ENCODE assay signal across 8 mouse cellular contexts in the genomic region with DNA sequence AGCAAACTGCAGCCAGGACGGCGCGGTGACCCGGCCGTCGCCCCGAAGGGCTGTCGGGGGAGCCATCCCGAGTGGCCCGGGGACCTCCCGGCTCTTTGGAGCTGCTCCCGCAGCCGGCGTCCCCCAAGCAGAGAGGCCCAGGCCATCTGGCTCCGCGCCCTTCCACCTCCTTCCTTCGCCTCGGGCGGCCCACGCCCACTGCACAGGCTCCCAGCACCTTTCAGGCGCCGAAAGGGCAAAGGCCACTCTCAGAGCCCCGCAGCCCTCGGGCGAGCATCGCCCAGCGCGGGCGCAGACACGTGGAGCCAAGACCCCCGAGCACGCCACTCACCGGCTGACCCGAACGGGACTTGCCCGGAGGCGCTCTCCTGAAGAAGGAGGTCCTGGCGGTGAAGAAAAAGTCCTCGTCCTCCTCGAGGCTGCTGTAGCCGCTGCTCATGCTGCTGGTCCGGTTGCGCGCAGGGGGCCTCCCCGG. TPM values are rescaled to one million over a fixed set of nuclear protein-coding genes. Genes with fewer than 3 reads are reported as not detected.
DNase-seq lines count a peak whose midpoint lies in the region; ATAC-seq and TF ChIP-seq lines count a peak whose summit lies in the region.

No protein-coding gene starts in this region.

- no peaks in the 10 kb centered on the region for H3K27me3 ChIP-seq in C2C12 (ENCODE audit: control insufficient read depth, insufficient read depth, insufficient read length)
- no peaks in the 10 kb centered on the region for H3K27me3 ChIP-seq in embryonic facial prominence, embryonic 14.5 days (replicated peaks; ENCODE audit: control insufficient read depth, insufficient read depth, low read length)
- H3K27me3 ChIP-seq in heart, postnatal 0 days (ENCODE audit: control insufficient read depth, insufficient read depth, low read length): no peaks in the 10 kb centered on the region
- H3K27me3 ChIP-seq in megakaryocyte, embryonic 14.5 days (replicated peaks): peaks cover 31% of the 10 kb centered on the region
- no peaks in the 10 kb centered on the region for H3K27me3 ChIP-seq in stomach, embryonic 15.5 days (replicated peaks)

- H3K9ac ChIP-seq in embryonic facial prominence, embryonic 14.5 days (ENCODE audit: low read depth, low read length): peak overlapping the region; percentile 85
- H3K9ac ChIP-seq in heart, postnatal 0 days (replicated peaks; ENCODE audit: low read depth, low read length): peak overlapping the region; percentile 91
- H3K9ac ChIP-seq in stomach, embryonic 15.5 days: peak overlapping the region; percentile 93

- TF ChIP-seq EP300 in heart, postnatal 0 days (IDR thresholded peaks at IDR 0.05; ENCODE audit: low read depth): no peak

- H3K4me3 ChIP-seq in C2C12 (ENCODE audit: insufficient read depth, poor library complexity, severe bottlenecking): peak overlapping the region; percentile 52
- H3K4me3 ChIP-seq in embryonic facial prominence, embryonic 14.5 days (ENCODE audit: low read depth, low read length): peak overlapping the region; percentile 86
- peak overlapping the region; percentile 84 for H3K4me3 ChIP-seq in heart, postnatal 0 days (ENCODE audit: low read depth, low read length)
- H3K4me3 ChIP-seq in megakaryocyte, embryonic 14.5 days (replicated peaks): peak overlapping the region; percentile 94
- peak overlapping the region; percentile 83 for H3K4me3 ChIP-seq in stomach, embryonic 15.5 days (replicated peaks)

- H3K4me2 ChIP-seq in embryonic facial prominence, embryonic 14.5 days (ENCODE audit: low read depth, low read length): peak overlapping the region; percentile 77
- peak overlapping the region; percentile 72 for H3K4me2 ChIP-seq in heart, postnatal 0 days (ENCODE audit: low read depth, low read length)
- peak overlapping the region; percentile 80 for H3K4me2 ChIP-seq in stomach, embryonic 15.5 days

- H3K79me2 ChIP-seq in C2C12 (ENCODE audit: control insufficient read depth, insufficient read depth): peaks cover 24% of the 10 kb centered on the region

- no peaks in the 10 kb centered on the region for H3K9me3 ChIP-seq in embryonic facial prominence, embryonic 14.5 days (ENCODE audit: control insufficient read depth, low read length)
- H3K9me3 ChIP-seq in heart, postnatal 0 days (replicated peaks; ENCODE audit: control insufficient read depth, low read length): no peaks in the 10 kb centered on the region
- no peaks in the 10 kb centered on the region for H3K9me3 ChIP-seq in megakaryocyte, embryonic 14.5 days
- H3K9me3 ChIP-seq in stomach, embryonic 15.5 days: no peaks in the 10 kb centered on the region

- peak overlapping the region; percentile 96 for H3ac ChIP-seq in C2C12 (ENCODE audit: control insufficient read depth, insufficient read length, low read depth)

- no peaks in the 10 kb centered on the region for H3K36me3 ChIP-seq in C2C12 (ENCODE audit: control insufficient read depth, insufficient read depth)
- no peaks in the 10 kb centered on the region for H3K36me3 ChIP-seq in embryonic facial prominence, embryonic 14.5 days (ENCODE audit: control insufficient read depth, insufficient read depth, low read length)
- H3K36me3 ChIP-seq in heart, postnatal 0 days (replicated peaks; ENCODE audit: control insufficient read depth, insufficient read depth, low read length): no peaks in the 10 kb centered on the region
- H3K36me3 ChIP-seq in megakaryocyte, embryonic 14.5 days (replicated peaks; ENCODE audit: low read length): no peaks in the 10 kb centered on the region
- no peaks in the 10 kb centered on the region for H3K36me3 ChIP-seq in stomach, embryonic 15.5 days

- no peak for ATAC-seq in embryonic facial prominence, embryonic 14.5 days (ENCODE audit: low read depth)
- ATAC-seq in heart, postnatal 0 days (ENCODE audit: insufficient read depth, low read depth): peak; percentile 37
- ATAC-seq in stomach, embryonic 15.5 days (ENCODE audit: insufficient read depth, low FRiP score, low read depth): peak; percentile 57

- peaks cover 34% of the 10 kb centered on the region for H3K4me1 ChIP-seq in embryonic facial prominence, embryonic 14.5 days (ENCODE audit: control insufficient read depth, insufficient read depth, low read length)
- peaks cover 46% of the 10 kb centered on the region for H3K4me1 ChIP-seq in heart, postnatal 0 days (ENCODE audit: control insufficient read depth, insufficient read depth)
- H3K4me1 ChIP-seq in megakaryocyte, embryonic 14.5 days: peaks cover 48% of the 10 kb centered on the region
- peaks cover 35% of the 10 kb centered on the region for H3K4me1 ChIP-seq in stomach, embryonic 15.5 days

- 2% methylated on average over 7 of the region's 45 CpGs for WGBS in embryonic facial prominence, embryonic 14.5 days
- WGBS in heart, postnatal 0 days: under 1% methylated on average over 39 of the region's 45 CpGs
- WGBS in stomach, embryonic 15.5 days: under 1% methylated on average over 44 of the region's 45 CpGs

- peak overlapping the region; percentile 89 for H3K27ac ChIP-seq in embryonic facial prominence, embryonic 14.5 days (replicated peaks; ENCODE audit: low read depth, low read length)
- H3K27ac ChIP-seq in heart, postnatal 0 days (ENCODE audit: low read depth): peak overlapping the region; percentile 89
- H3K27ac ChIP-seq in stomach, embryonic 15.5 days: peak overlapping the region; percentile 89

- no peak for TF ChIP-seq CTCF in C2C12 (IDR thresholded peaks at IDR 0.05; ENCODE audit: control insufficient read depth, insufficient read depth, insufficient read length)
- TF ChIP-seq CTCF in heart, postnatal 0 days (IDR thresholded peaks at IDR 0.05; ENCODE audit: low read depth): no peak

- DNase-seq in adrenal gland, postnatal 10 days: peak; percentile 74
- DNase-seq in embryonic facial prominence, embryonic 14.5 days (ENCODE audit: low spot score): no peak
- no peak for DNase-seq in heart, postnatal 0 days (ENCODE audit: low spot score)
- peak; percentile 84 to 89 for DNase-seq in kidney, postnatal 25 days
- DNase-seq in layer of hippocampus, adult 8-10 months (ENCODE audit: low spot score in 2 of 2): no peak

- peaks cover 9% of the 10 kb centered on the region for H3K79me3 ChIP-seq in C2C12 (ENCODE audit: low read depth)

TF ChIP-seq in C2C12, 6 proteins besides CTCF, POLR2A, EP300 and RAD21:
- TF ChIP-seq MYOD1 (IDR thresholded peaks at IDR 0.05; ENCODE audit: control insufficient read depth, insufficient read length, low read depth) (no peak), MAX (IDR thresholded peaks at IDR 0.05) (no peak), CEBPB (IDR thresholded peaks at IDR 0.05; ENCODE audit: low read depth) (no peak), MYOG (IDR thresholded peaks at IDR 0.05; ENCODE audit: control insufficient read depth, extremely low read depth, insufficient read length) (no peak), USF1 (IDR thresholded peaks at IDR 0.05; ENCODE audit: low read depth) (no peak), FOSL1 (IDR thresholded peaks at IDR 0.05; ENCODE audit: insufficient read depth, low read length, poor library complexity, severe bottlenecking) (no peak)

RNA-seq across cellular contexts. Expression of a gene that starts 0.4 kb away (rescaled TPM):
- polyA plus RNA-seq in C2C12 (2012; fragmentation: generic; extraction: Trizol): 8.9 TPM
- total RNA-seq in adrenal gland, postnatal 10 days (2021): 10 to 100 TPM; 47.9 to 49.1 TPM
- 23.6 and 27.0 TPM in 2 replicates for polyA plus RNA-seq in embryonic facial prominence, embryonic 14.5 days (2014; fragmentation: Nextera tagmentation; extraction: Ambion mirVana)
- total RNA-seq in heart, postnatal 0 days (2014; rRNA removed; ENCODE audit: low replicate concordance): 27.9 and 32.3 TPM in 2 replicates
- 22.0 and 23.4 TPM in 2 replicates for polyA plus RNA-seq in heart, postnatal 0 days (2015; fragmentation: Nextera tagmentation; extraction: Ambion mirVana)
- polyA plus RNA-seq in megakaryocyte, embryonic 14.5 days (2012; ENCODE audit: insufficient read depth, low replicate concordance): 1.9 TPM in 1 of 2 replicates, not detected in the other
- polyA plus RNA-seq in stomach, embryonic 15.5 days (2015; fragmentation: Nextera tagmentation; extraction: Ambion mirVana): 22.4 and 25.7 TPM in 2 replicates
- total RNA-seq in layer of hippocampus, adult 8-10 months (2022): 10 to 100 TPM in 3 of 4 experiments, 1 to 10 TPM in 1; 9.3 to 20.4 (median 15.3) TPM

Comparison
In these comparisons a context has a peak if more than half of its experiments do, and no peak if none do; other contexts are left out.
1. DNase-seq: peak in adrenal gland, postnatal 10 days (single experiment) and kidney, postnatal 25 days (2 of 2); none in embryonic facial prominence, embryonic 14.5 days (single experiment), heart, postnatal 0 days (single experiment) and layer of hippocampus, adult 8-10 months (0 of 2).
2. Peak in every context shown above with its lines, with median percentiles within 50 percentile points of each other: H3K4me3 ChIP-seq, H3K27ac ChIP-seq, H3K4me2 ChIP-seq and H3K9ac ChIP-seq.